Mouse (Mus musculus): ENCODE results near the gene Tsga10ip.

GRCm38 (mm10) chr19:5383326-5383725, 19.0 kb downstream of the Tsga10ip start:
- TF ChIP-seq POLR2A (IDR thresholded peaks at IDR 0.05; ENCODE audit: borderline replicate concordance, extremely low read depth, insufficient read depth, insufficient read length, poor library complexity, severe bottlenecking) (no peak), CTCF (IDR thresholded peaks at IDR 0.05; ENCODE audit: borderline replicate concordance, extremely low read depth, insufficient read depth, insufficient read length) (no peak)

Data from brain, embryonic 14.5 days (tissue).